Mouse (Mus musculus): Measurements from ENCODE around the gene Slf2. TPM values are rescaled to one million over a fixed set of nuclear protein-coding genes. Genes with fewer than 3 reads are reported as not detected.

The Slf2 gene
- polyA plus RNA-seq, 1 experiment = 57.2 TPM

DNA sequence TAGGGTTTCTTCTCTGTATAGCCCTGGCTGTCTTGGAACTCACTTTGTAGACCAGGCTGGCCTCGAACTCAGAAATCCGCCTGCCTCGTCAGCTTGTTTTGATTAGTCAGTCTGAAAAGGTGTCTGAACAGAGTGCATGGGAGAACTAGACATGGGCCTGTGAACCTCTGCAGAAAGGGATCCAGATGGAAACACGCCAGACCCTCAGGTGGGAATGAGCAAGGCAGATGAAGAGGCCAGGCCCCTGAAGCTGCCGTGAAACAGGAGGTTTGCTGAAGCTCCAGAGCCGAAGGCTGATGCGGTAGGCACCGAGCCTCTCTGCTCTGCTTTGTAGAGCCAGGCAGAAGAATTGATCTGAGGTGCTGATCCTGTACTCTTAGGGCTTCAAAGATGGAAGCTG lies 81.3 kb downstream of the Slf2 start:
- H3K4me1 ChIP-seq (ENCODE audit: control insufficient read depth, insufficient read depth, low read length) = peaks cover 11% of the 10 kb centered on the region
- no peak overlapping the region for H3K9ac ChIP-seq (ENCODE audit: low read depth, poor library complexity, severe bottlenecking)
- no peak overlapping the region for H3K4me3 ChIP-seq (ENCODE audit: low read depth, low read length)
- H3K27ac ChIP-seq (ENCODE audit: insufficient read depth, low read length) = no peak overlapping the region
- no peak for TF ChIP-seq CTCF (IDR thresholded peaks at IDR 0.05; ENCODE audit: low read depth, low read length)
- TF ChIP-seq POLR2A (IDR thresholded peaks at IDR 0.05; ENCODE audit: insufficient read depth, low read length) = no peak
- no peak for TF ChIP-seq EP300 (IDR thresholded peaks at IDR 0.05; ENCODE audit: insufficient read depth, low read depth, low read length)
- no peaks in the 10 kb centered on the region for H3K27me3 ChIP-seq (ENCODE audit: control insufficient read depth, insufficient read depth, low read length, poor library complexity, severe bottlenecking)
- H3K9me3 ChIP-seq (replicated peaks; ENCODE audit: control insufficient read depth, insufficient read depth, low read length, poor library complexity, severe bottlenecking) = no peaks in the 10 kb centered on the region
- peaks cover 35% of the 10 kb centered on the region for H3K36me3 ChIP-seq (ENCODE audit: control insufficient read depth, insufficient read depth, low read length, poor library complexity, severe bottlenecking)

DNA sequence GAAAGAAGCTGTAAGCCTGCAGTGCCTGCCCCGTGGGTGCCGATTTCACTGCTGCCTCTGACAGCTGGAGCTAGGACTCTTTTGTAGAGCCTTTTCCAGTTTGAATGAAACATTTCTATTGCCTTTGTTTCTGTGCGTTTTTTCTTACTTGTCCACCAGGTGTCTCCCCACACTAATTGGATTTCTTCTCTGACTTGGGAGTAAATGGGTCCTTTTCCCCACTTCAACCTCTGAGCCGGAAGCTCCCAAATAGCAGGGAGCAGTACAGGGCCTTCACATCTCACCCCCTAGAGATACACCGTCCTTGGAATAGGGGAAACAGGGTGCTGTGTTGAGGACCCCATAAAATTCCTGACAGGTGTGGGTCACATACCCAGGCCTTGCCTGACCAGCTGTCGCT lies 81.7 kb downstream of the Slf2 start:
- no peak overlapping the region for H3K9ac ChIP-seq (ENCODE audit: low read depth, poor library complexity, severe bottlenecking)
- H3K27ac ChIP-seq (ENCODE audit: insufficient read depth, low read length) = no peak overlapping the region
- no peak overlapping the region for H3K4me3 ChIP-seq (ENCODE audit: low read depth, low read length)
- H3K4me1 ChIP-seq (ENCODE audit: control insufficient read depth, insufficient read depth, low read length) = peaks cover 8% of the 10 kb centered on the region
- H3K27me3 ChIP-seq (ENCODE audit: control insufficient read depth, insufficient read depth, low read length, poor library complexity, severe bottlenecking) = no peaks in the 10 kb centered on the region
- H3K36me3 ChIP-seq (ENCODE audit: control insufficient read depth, insufficient read depth, low read length, poor library complexity, severe bottlenecking) = peaks cover 35% of the 10 kb centered on the region
- no peaks in the 10 kb centered on the region for H3K9me3 ChIP-seq (replicated peaks; ENCODE audit: control insufficient read depth, insufficient read depth, low read length, poor library complexity, severe bottlenecking)
- TF ChIP-seq CTCF (IDR thresholded peaks at IDR 0.05; ENCODE audit: low read depth, low read length) (peak; percentile 11), POLR2A (IDR thresholded peaks at IDR 0.05; ENCODE audit: insufficient read depth, low read length) (no peak), EP300 (IDR thresholded peaks at IDR 0.05; ENCODE audit: insufficient read depth, low read depth, low read length) (no peak)

DNA sequence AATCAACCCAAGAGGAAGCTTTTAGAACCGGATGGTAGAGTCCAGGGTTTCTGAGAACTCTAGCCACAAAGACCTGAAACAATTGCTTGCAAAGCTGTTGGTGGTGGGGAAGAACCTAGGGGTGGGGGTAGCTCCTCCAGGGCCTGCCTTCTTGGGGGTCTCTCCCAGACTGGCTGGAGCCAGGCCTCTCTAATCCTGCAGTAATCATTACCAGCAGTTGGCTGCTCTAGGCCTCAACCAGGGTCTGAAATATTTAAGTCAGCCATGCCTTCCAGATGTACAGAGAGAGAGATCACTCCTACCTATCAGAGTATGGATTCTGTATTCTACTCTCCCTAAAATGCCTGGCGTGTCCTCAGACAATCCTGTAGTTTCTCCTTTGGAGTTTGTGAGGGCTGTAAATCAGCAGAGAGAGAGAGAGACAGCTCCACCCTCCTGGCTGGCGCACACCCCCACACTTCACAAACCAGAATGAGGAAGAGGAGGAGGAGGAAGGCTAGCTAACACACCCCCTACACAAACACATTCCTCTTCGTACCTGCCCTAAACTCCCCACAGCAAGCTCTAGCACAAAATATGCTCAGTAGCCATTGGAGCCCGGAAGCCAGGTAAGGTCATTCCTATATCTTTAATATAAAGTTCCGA lies 82.8 kb downstream of the Slf2 start:
- Histone ChIP-seq H3K4me3 (ENCODE audit: low read depth, low read length) (no peak overlapping the region), H3K4me1 (ENCODE audit: control insufficient read depth, insufficient read depth, low read length) (peaks cover 7% of the 10 kb centered on the region), H3K9ac (ENCODE audit: low read depth, poor library complexity, severe bottlenecking) (no peak overlapping the region), H3K27ac (ENCODE audit: insufficient read depth, low read length) (peak overlapping the region; percentile 60), H3K36me3 (ENCODE audit: control insufficient read depth, insufficient read depth, low read length, poor library complexity, severe bottlenecking) (peaks cover 29% of the 10 kb centered on the region), H3K9me3 (replicated peaks; ENCODE audit: control insufficient read depth, insufficient read depth, low read length, poor library complexity, severe bottlenecking) (no peaks in the 10 kb centered on the region), H3K27me3 (ENCODE audit: control insufficient read depth, insufficient read depth, low read length, poor library complexity, severe bottlenecking) (no peaks in the 10 kb centered on the region)
- TF ChIP-seq POLR2A (IDR thresholded peaks at IDR 0.05; ENCODE audit: insufficient read depth, low read length) (no peak), EP300 (IDR thresholded peaks at IDR 0.05; ENCODE audit: insufficient read depth, low read depth, low read length) (no peak), CTCF (IDR thresholded peaks at IDR 0.05; ENCODE audit: low read depth, low read length) (no peak)

DNA sequence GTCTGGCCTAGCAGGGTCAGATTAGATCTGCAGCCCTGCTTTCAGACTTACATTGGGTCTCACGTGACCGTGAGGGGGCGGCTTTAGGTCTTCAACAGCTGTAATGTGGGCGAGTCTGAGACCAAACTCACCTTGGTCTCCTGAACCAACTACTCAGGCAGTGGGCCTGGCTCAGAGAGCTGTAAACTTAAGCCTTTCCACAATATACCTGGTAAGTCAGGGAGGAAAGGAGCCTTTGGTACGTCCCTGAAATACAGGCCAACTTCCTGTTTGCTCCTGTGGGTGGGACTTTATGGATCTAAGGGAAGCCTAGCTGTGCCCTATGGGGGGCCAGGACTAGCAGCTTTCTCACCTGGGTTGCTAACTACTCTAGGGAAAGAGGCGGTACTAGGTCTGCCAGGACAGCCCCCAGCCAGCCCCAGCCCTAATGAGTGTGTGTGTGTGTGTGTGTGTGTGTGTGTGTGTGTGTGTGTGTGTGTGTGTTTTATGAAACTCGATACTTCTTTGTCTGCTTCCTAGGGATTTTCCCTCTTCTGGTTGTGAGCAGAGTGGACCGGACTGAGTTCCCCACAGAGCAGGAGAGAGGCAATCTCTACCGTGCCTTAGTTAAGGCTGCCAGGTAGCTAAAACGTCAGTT lies 83.5 kb downstream of the Slf2 start, which contains the start of gene Lzts2:
Gene Lzts2 (plus strand): TSS at position 80 of the 637 bp plus-strand sequence.
- Histone ChIP-seq H3K9me3 (replicated peaks; ENCODE audit: control insufficient read depth, insufficient read depth, low read length, poor library complexity, severe bottlenecking) (no peaks in the 10 kb centered on the region), H3K4me1 (ENCODE audit: control insufficient read depth, insufficient read depth, low read length) (peaks cover 7% of the 10 kb centered on the region)

DNA sequence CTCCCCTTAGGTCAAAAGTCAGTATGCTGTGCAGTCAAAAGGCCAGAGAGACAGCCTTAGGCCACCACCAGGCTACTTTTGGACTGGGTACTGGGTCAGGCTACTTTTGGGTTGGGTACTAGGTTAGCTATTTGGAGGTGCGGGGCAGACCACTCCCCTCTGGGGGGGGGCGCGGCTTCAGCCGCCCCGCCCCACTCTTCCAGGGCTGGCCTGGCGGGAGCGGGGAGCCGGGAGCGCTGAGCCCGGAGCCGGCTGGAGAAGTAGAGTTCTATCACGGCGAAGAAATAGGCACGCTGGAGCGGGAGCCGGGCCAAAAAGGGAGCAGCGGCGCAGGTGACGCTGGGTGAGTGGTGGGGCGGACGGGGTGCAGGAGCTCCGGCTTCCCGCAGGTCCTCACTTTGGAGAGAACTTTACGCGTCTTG lies 84.0 kb downstream of the Slf2 start:
- H3K4me1 ChIP-seq (ENCODE audit: control insufficient read depth, insufficient read depth, low read length) = peaks cover 7% of the 10 kb centered on the region
- H3K4me3 ChIP-seq (ENCODE audit: low read depth, low read length) = peak overlapping the region; percentile 83
- no peaks in the 10 kb centered on the region for H3K27me3 ChIP-seq (ENCODE audit: control insufficient read depth, insufficient read depth, low read length, poor library complexity, severe bottlenecking)
- peak overlapping the region; percentile 86 for H3K9ac ChIP-seq (ENCODE audit: low read depth, poor library complexity, severe bottlenecking)
- H3K36me3 ChIP-seq (ENCODE audit: control insufficient read depth, insufficient read depth, low read length, poor library complexity, severe bottlenecking) = peaks cover 20% of the 10 kb centered on the region
- H3K27ac ChIP-seq (ENCODE audit: insufficient read depth, low read length) = peak overlapping the region; percentile 60
- TF ChIP-seq CTCF (IDR thresholded peaks at IDR 0.05; ENCODE audit: low read depth, low read length) (no peak), POLR2A (IDR thresholded peaks at IDR 0.05; ENCODE audit: insufficient read depth, low read length) (no peak)
- H3K9me3 ChIP-seq (replicated peaks; ENCODE audit: control insufficient read depth, insufficient read depth, low read length, poor library complexity, severe bottlenecking) = no peaks in the 10 kb centered on the region

More for the DNA sequence above, 83.5 kb downstream of the Slf2 start, which contains the start of gene Lzts2:
- Histone ChIP-seq H3K4me3 (ENCODE audit: low read depth, low read length) (peak within 1 kb of the TSS; percentile 83), H3K27me3 (ENCODE audit: control insufficient read depth, insufficient read depth, low read length, poor library complexity, severe bottlenecking) (no peaks in the 10 kb centered on the region), H3K9ac (ENCODE audit: low read depth, poor library complexity, severe bottlenecking) (peak within 1 kb of the TSS; percentile 86), H3K27ac (ENCODE audit: insufficient read depth, low read length) (peak within 1 kb of the TSS; percentile 60), H3K36me3 (ENCODE audit: control insufficient read depth, insufficient read depth, low read length, poor library complexity, severe bottlenecking) (peaks cover 23% of the 10 kb centered on the region)
- no peak for TF ChIP-seq POLR2A (IDR thresholded peaks at IDR 0.05; ENCODE audit: insufficient read depth, low read length)
- TF ChIP-seq EP300 (IDR thresholded peaks at IDR 0.05; ENCODE audit: insufficient read depth, low read depth, low read length) = no peak
- TF ChIP-seq CTCF (IDR thresholded peaks at IDR 0.05; ENCODE audit: low read depth, low read length) = no peak
